12 mouse cellular contexts compared by ENCODE assay signal in genomic region chr6:22330169-22330960, GRCm38 (mm10). TPM values are rescaled to one million over a fixed set of nuclear protein-coding genes. Genes with fewer than 3 reads are reported as not detected.
DNase-seq lines count a peak whose midpoint lies in the region; ATAC-seq and TF ChIP-seq lines count a peak whose summit lies in the region.
"Had no signal": no experiment of that assay in that cellular context is flagged by ENCODE, and none has a peak within 500 bp of the region (broad histone marks: within the 10 kb centered on the region; RNA-seq: fewer than 3 reads in every experiment).

No protein-coding gene starts in this region.

- no peaks in the 10 kb centered on the region for H3K4me1 ChIP-seq in midbrain, embryonic 11.5 days (ENCODE audit: control insufficient read depth, insufficient read depth, low read length)

- no peak overlapping the region for H3ac ChIP-seq in myocyte (ENCODE audit: control insufficient read depth, insufficient read length)

- H3K4me2 ChIP-seq in myocyte (ENCODE audit: low read depth): peak overlapping the region; percentile 31
- no peak overlapping the region for H3K4me2 ChIP-seq in midbrain, embryonic 11.5 days

- H3K36me3 ChIP-seq in myocyte (ENCODE audit: control insufficient read depth, insufficient read depth): no peaks in the 10 kb centered on the region
- no peaks in the 10 kb centered on the region for H3K36me3 ChIP-seq in midbrain, embryonic 11.5 days (ENCODE audit: control insufficient read depth, insufficient read depth, low read length)

- peak; percentile 24 for DNase-seq in spleen, adult 12 weeks (ENCODE audit: low spot score)
- DNase-seq in spleen, postnatal 10 days (ENCODE audit: low spot score in 2 of 2): no peak
- peak; percentile 60 for DNase-seq in T-cell, adult 2 months (ENCODE audit: low spot score)
- peak; percentile 22 to 23 for DNase-seq in thymus, postnatal 36 days
- no peak for DNase-seq in embryo, embryonic 10 days (ENCODE audit: low spot score)
- DNase-seq in midbrain, embryonic 11.5 days (ENCODE audit: low spot score, missing footprints): no peak
- DNase-seq: cerebellum, adult 8-10 months; heart, postnatal 36 days; kidney, postnatal 36 days; right cerebral cortex, postnatal 25 days had no signal

- ATAC-seq in midbrain, embryonic 11.5 days (ENCODE audit: low FRiP score): no peak

- no peak overlapping the region for H3K27ac ChIP-seq in midbrain, embryonic 11.5 days (ENCODE audit: low read depth, low read length)

- no peaks in the 10 kb centered on the region for H3K9me3 ChIP-seq in midbrain, embryonic 11.5 days (ENCODE audit: control insufficient read depth, low read length)

- TF ChIP-seq POLR2A in myocyte (IDR thresholded peaks at IDR 0.05; ENCODE audit: insufficient read length, low read depth): no peak

- H3K79me2 ChIP-seq in myocyte (ENCODE audit: control insufficient read depth, insufficient read depth): no peaks in the 10 kb centered on the region

- H3K9ac ChIP-seq in midbrain, embryonic 11.5 days (ENCODE audit: low read length): no peak overlapping the region

- WGBS in midbrain, embryonic 11.5 days: 92% methylated on average over 13 of the region's 13 CpGs

- H3K4me3 ChIP-seq in myocyte: no peak overlapping the region
- no peak overlapping the region for H3K4me3 ChIP-seq in midbrain, embryonic 11.5 days (ENCODE audit: low read depth, low read length)

- no peaks in the 10 kb centered on the region for H3K27me3 ChIP-seq in myocyte (ENCODE audit: control insufficient read depth, insufficient read depth, insufficient read length)
- no peaks in the 10 kb centered on the region for H3K27me3 ChIP-seq in midbrain, embryonic 11.5 days (ENCODE audit: control insufficient read depth, insufficient read depth, low read length)

TF ChIP-seq in myocyte, 11 proteins besides CTCF, POLR2A, EP300 and RAD21:
- TF ChIP-seq TCF12 (IDR thresholded peaks at IDR 0.05; ENCODE audit: insufficient read depth, poor library complexity, severe bottlenecking) (peak; percentile 61), E2F4 (IDR thresholded peaks at IDR 0.05; ENCODE audit: insufficient read depth) (no peak), MYOD1 (IDR thresholded peaks at IDR 0.05; ENCODE audit: control insufficient read depth in 1 of 3, insufficient read length in 2 of 3, low read depth in 2 of 3) (peak; percentile 58 to 68 (median 62)), MYOG (IDR thresholded peaks at IDR 0.05; ENCODE audit: control insufficient read depth in 1 of 3, insufficient read depth in 1 of 3, insufficient read length in 2 of 3, low read depth in 2 of 3) (peak in 2 of 3 experiments; percentile 59 to 79), USF1 (IDR thresholded peaks at IDR 0.05; ENCODE audit: low read depth) (no peak)

RNA-seq across cellular contexts. Expression of gene Fam3c, which starts 25.7 kb away (rescaled TPM):
- 19.4 TPM for polyA plus RNA-seq in myocyte (2012; fragmentation: generic; extraction: Trizol)
- polyA plus RNA-seq in midbrain, embryonic 11.5 days (2014; fragmentation: Nextera tagmentation; extraction: Ambion mirVana): 31.2 and 34.3 TPM in 2 replicates

RNA-seq across cellular contexts. Expression of gene Wnt16, which starts 42.3 kb away (rescaled TPM):
- not detected for polyA plus RNA-seq in myocyte (2012; fragmentation: generic; extraction: Trizol)
- polyA plus RNA-seq in midbrain, embryonic 11.5 days (2014; fragmentation: Nextera tagmentation; extraction: Ambion mirVana): 0.12 and 0.75 TPM in 2 replicates
- polyA plus RNA-seq: liver, embryonic 16.5 days had no signal

Comparison
In these comparisons a context has a peak if more than half of its experiments do, and no peak if none do; other contexts are left out.
1. DNase-seq: peak in spleen, adult 12 weeks (single experiment), T-cell, adult 2 months (single experiment) and thymus, postnatal 36 days (2 of 2); none in spleen, postnatal 10 days (0 of 2), embryo, embryonic 10 days (single experiment) and midbrain, embryonic 11.5 days (single experiment).